ENCODE assay signal across 21 mouse cellular contexts in the genomic region with DNA sequence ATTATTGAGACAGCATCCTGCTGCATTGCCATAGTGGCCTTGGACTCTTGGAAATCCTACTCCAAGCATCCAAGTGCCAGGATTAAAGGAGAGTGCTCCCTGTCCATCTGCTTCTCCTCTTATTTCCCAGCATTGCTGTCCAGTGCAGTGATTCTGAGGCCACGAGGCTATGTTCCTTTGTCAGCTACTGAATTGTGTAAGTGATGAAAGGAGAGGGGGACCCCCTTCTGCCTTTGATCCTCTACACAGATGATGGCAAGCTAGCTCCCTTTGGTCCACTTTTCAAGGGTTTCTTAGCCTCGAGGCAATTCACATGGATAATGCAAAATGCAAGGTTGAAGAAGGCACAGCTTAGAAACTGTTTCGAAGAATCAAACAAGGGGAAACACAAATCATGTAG.
DNase-seq lines count a peak whose midpoint lies in the region; ATAC-seq lines count a peak whose summit lies in the region.
"Had no signal": no experiment of that assay in that cellular context is flagged by ENCODE, and none has a peak within 500 bp of the region (broad histone marks: within the 10 kb centered on the region; RNA-seq: fewer than 3 reads in every experiment).

No protein-coding gene starts in this region.

- no peaks in the 10 kb centered on the region for H3K9me3 ChIP-seq in forebrain, embryonic 13.5 days (replicated peaks)
- H3K9me3 ChIP-seq in forebrain, embryonic 10.5 days, result no peaks in the 10 kb centered on the region
- no peaks in the 10 kb centered on the region for H3K9me3 ChIP-seq in midbrain, embryonic 12.5 days
- H3K9me3 ChIP-seq: embryonic facial prominence, embryonic 12.5 days; kidney, embryonic 15.5 days; limb, embryonic 13.5 days; liver, embryonic 12.5 days; neural tube, embryonic 15.5 days had no signal

- H3K9ac ChIP-seq in forebrain, embryonic 13.5 days, result no peak overlapping the region
- no peak overlapping the region for H3K9ac ChIP-seq in midbrain, embryonic 12.5 days (replicated peaks)
- H3K9ac ChIP-seq: embryonic facial prominence, embryonic 12.5 days; kidney, embryonic 15.5 days; limb, embryonic 13.5 days; liver, embryonic 12.5 days; neural tube, embryonic 15.5 days had no signal

- WGBS in forebrain, embryonic 13.5 days, result 13% methylated on average over 3 of the region's 3 CpGs
- WGBS in forebrain, embryonic 10.5 days, result 35% methylated on average over 3 of the region's 3 CpGs
- WGBS in midbrain, embryonic 12.5 days, result 15% methylated on average over 3 of the region's 3 CpGs

- ATAC-seq in forebrain, embryonic 13.5 days, result peak; percentile 33; the same call in 1 of the 2 replicates
- ATAC-seq in midbrain, embryonic 12.5 days (ENCODE audit: low FRiP score, low read depth), result peak; percentile 77
- ATAC-seq: liver, embryonic 12.5 days had no signal

- H3K4me1 ChIP-seq in forebrain, embryonic 13.5 days, result no peaks in the 10 kb centered on the region
- peaks cover 9% of the 10 kb centered on the region for H3K4me1 ChIP-seq in forebrain, embryonic 10.5 days
- no peaks in the 10 kb centered on the region for H3K4me1 ChIP-seq in midbrain, embryonic 12.5 days
- H3K4me1 ChIP-seq: embryonic facial prominence, embryonic 12.5 days; kidney, embryonic 15.5 days; limb, embryonic 13.5 days; liver, embryonic 12.5 days had no signal

- H3K36me3 ChIP-seq in forebrain, embryonic 13.5 days (ENCODE audit: poor library complexity, severe bottlenecking), result no peaks in the 10 kb centered on the region
- H3K36me3 ChIP-seq in forebrain, embryonic 10.5 days (replicated peaks), result no peaks in the 10 kb centered on the region
- H3K36me3 ChIP-seq in midbrain, embryonic 12.5 days, result no peaks in the 10 kb centered on the region
- H3K36me3 ChIP-seq: embryonic facial prominence, embryonic 12.5 days; kidney, embryonic 15.5 days; limb, embryonic 13.5 days; liver, embryonic 12.5 days; neural tube, embryonic 15.5 days had no signal

- DNase-seq in forebrain, embryonic 10.5 days (ENCODE audit: extremely low spot score, low spot score), result no peak
- peak; percentile 25 for DNase-seq in retina, postnatal 1 day
- DNase-seq in retina, embryonic 14.5 days (ENCODE audit: low spot score), result no peak
- no peak for DNase-seq in adrenal gland, adult 2 months
- DNase-seq in spleen, postnatal 36 days (ENCODE audit: low spot score in 2 of 2), result no peak
- DNase-seq: cerebellum, adult 11-12 months; cerebellum, postnatal 25 days; heart, postnatal 4 days; kidney, adult 11 months; kidney, postnatal 4 days; lung, adult 18-20 months; lung, postnatal 10 days; right cerebral cortex, postnatal 14 days; spleen, adult 18-20 months had no signal

- H3K27me3 ChIP-seq in forebrain, embryonic 13.5 days, result no peaks in the 10 kb centered on the region
- H3K27me3 ChIP-seq in forebrain, embryonic 10.5 days (ENCODE audit: poor library complexity, severe bottlenecking), result no peaks in the 10 kb centered on the region
- H3K27me3 ChIP-seq in midbrain, embryonic 12.5 days, result no peaks in the 10 kb centered on the region
- H3K27me3 ChIP-seq: embryonic facial prominence, embryonic 12.5 days; kidney, embryonic 15.5 days; limb, embryonic 13.5 days; liver, embryonic 12.5 days; neural tube, embryonic 15.5 days had no signal

- H3K4me3 ChIP-seq in forebrain, embryonic 13.5 days, result no peak overlapping the region
- H3K4me3 ChIP-seq in forebrain, embryonic 10.5 days, result no peak overlapping the region
- H3K4me3 ChIP-seq in midbrain, embryonic 12.5 days, result no peak overlapping the region
- H3K4me3 ChIP-seq: embryonic facial prominence, embryonic 12.5 days; kidney, embryonic 15.5 days; limb, embryonic 13.5 days; liver, embryonic 12.5 days; neural tube, embryonic 15.5 days had no signal

- no peak overlapping the region for H3K4me2 ChIP-seq in forebrain, embryonic 13.5 days
- no peak overlapping the region for H3K4me2 ChIP-seq in midbrain, embryonic 12.5 days (replicated peaks)
- H3K4me2 ChIP-seq: embryonic facial prominence, embryonic 12.5 days; kidney, embryonic 15.5 days; limb, embryonic 13.5 days; liver, embryonic 12.5 days; neural tube, embryonic 15.5 days had no signal

- no peak overlapping the region for H3K27ac ChIP-seq in forebrain, embryonic 13.5 days
- no peak overlapping the region for H3K27ac ChIP-seq in forebrain, embryonic 10.5 days
- no peak overlapping the region for H3K27ac ChIP-seq in midbrain, embryonic 12.5 days (replicated peaks)
- H3K27ac ChIP-seq: embryonic facial prominence, embryonic 12.5 days; kidney, embryonic 15.5 days; limb, embryonic 13.5 days; liver, embryonic 12.5 days; neural tube, embryonic 15.5 days had no signal
